Mouse (Mus musculus) MEL (cell line): ENCODE measurements around the gene Foxe3. TPM values are rescaled to one million over a fixed set of nuclear protein-coding genes. Genes with fewer than 3 reads are reported as not detected.

Source experiments
- DNase-seq: peaks from one replicate; pipeline ENCODE4 v3.0.0; 2011; ENCODE audit warnings: low read depth, low spot score
- H3K27ac ChIP-seq: 2 replicates; pipeline ENCODE4 v1.5.1; 2012; ENCODE audit warnings: low read depth, mild to moderate bottlenecking, control low read depth, low read length, moderate library complexity; ENCODE audit not compliant: control insufficient read depth
- H3K27me3 ChIP-seq, 2 experiments: fragments of 150-350 bp in 1 of 2; sonication (generic) in 1 of 2; 2 replicates each; pipeline ENCODE4 v1.6.1; 2012; ENCODE audit warnings: low read length in 2 of 2, mild to moderate bottlenecking in 2 of 2, improper control_type of control experiment in 1 of 2, moderate library complexity in 1 of 2; ENCODE audit not compliant: insufficient read depth in 2 of 2, control insufficient read depth in 1 of 2
- H3K36me3 ChIP-seq, 2 experiments: 2 replicates each; pipeline ENCODE4 v1.6.1; 2012 to 2014; ENCODE audit warnings: low read length in 2 of 2, improper control_type of control experiment in 1 of 2, inconsistent platforms in 1 of 2, mild to moderate bottlenecking in 1 of 2; ENCODE audit not compliant: insufficient read depth in 2 of 2, control insufficient read depth in 1 of 2
- H3K4me1 ChIP-seq, 2 experiments: fragments of 150-350 bp in 1 of 2; sonication (generic) in 1 of 2; 2 replicates each; pipeline ENCODE4 v1.6.1; 2012; ENCODE audit warnings: low read length in 2 of 2, improper control_type of control experiment in 1 of 2, mild to moderate bottlenecking in 1 of 2; ENCODE audit not compliant: insufficient read depth in 2 of 2, control insufficient read depth in 1 of 2
- H3K4me3 ChIP-seq, 2 experiments: fragments of 150-350 bp in 1 of 2; sonication (generic) in 1 of 2; 2 replicates each; pipeline ENCODE4 v1.5.1; 2012; ENCODE audit warnings: low read depth in 2 of 2, low read length in 2 of 2, mild to moderate bottlenecking in 2 of 2, moderate library complexity in 2 of 2, control low read depth in 1 of 2, improper control_type of control experiment in 1 of 2; ENCODE audit not compliant: control insufficient read depth in 1 of 2, insufficient read depth in 1 of 2
- H3K79me2 ChIP-seq: 2 replicates; pipeline ENCODE4 v1.6.1; 2012; ENCODE audit warnings: mild to moderate bottlenecking, low read length, moderate library complexity; ENCODE audit not compliant: control insufficient read depth, poor library complexity, insufficient read depth
- H3K9ac ChIP-seq: 2 replicates; pipeline ENCODE4 v1.6.1; 2012; ENCODE audit warnings: low read depth, mild to moderate bottlenecking, control low read depth, low read length, moderate library complexity; ENCODE audit not compliant: control insufficient read depth, poor library complexity, severe bottlenecking
- H3K9me3 ChIP-seq: fragments of 150-350 bp; sonication (generic); replicated peaks from 2 replicates; pipeline ENCODE4 v1.6.1; 2012; ENCODE audit warnings: mild to moderate bottlenecking, low read length, improper control_type of control experiment, moderate library complexity; ENCODE audit not compliant: insufficient read depth
- BHLHE40 ChIP-seq: IDR thresholded peaks from 2 replicates; pipeline ENCODE4 v1.6.1; 2012; ENCODE audit warnings: low read depth, mild to moderate bottlenecking, inconsistent platforms, low read length, improper control_type of control experiment, borderline replicate concordance
- CHD2 ChIP-seq: IDR thresholded peaks from 2 replicates; pipeline ENCODE4 v1.6.1; 2011; ENCODE audit warnings: low read length, improper control_type of control experiment
- E2F4 ChIP-seq: IDR thresholded peaks from 2 replicates; pipeline ENCODE4 v1.6.1; 2011; ENCODE audit warnings: low read depth, low read length, improper control_type of control experiment, borderline replicate concordance
- ELF1 ChIP-seq: IDR thresholded peaks from 2 replicates; pipeline ENCODE4 v1.6.1; 2014; ENCODE audit warnings: low read depth, mild to moderate bottlenecking, inconsistent platforms, low read length, improper control_type of control experiment, moderate library complexity
- EP300 ChIP-seq, 2 experiments: IDR thresholded peaks; 2 replicates each; pipeline ENCODE4 v1.6.1; 2011; ENCODE audit warnings: improper control_type of control experiment in 2 of 2, low read length in 2 of 2, low read depth in 1 of 2, mild to moderate bottlenecking in 1 of 2
- ETS1 ChIP-seq: IDR thresholded peaks from 2 replicates; pipeline ENCODE4 v1.6.1; 2012; ENCODE audit warnings: low read depth, mild to moderate bottlenecking, inconsistent platforms, low read length, improper control_type of control experiment, moderate library complexity
- GABPA ChIP-seq: IDR thresholded peaks from 2 replicates; pipeline ENCODE4 v1.6.1; 2012; ENCODE audit warnings: low read depth, mild to moderate bottlenecking, inconsistent platforms, low read length, improper control_type of control experiment, moderate library complexity
- GATA1 ChIP-seq: IDR thresholded peaks from 2 replicates; pipeline ENCODE4 v1.6.1; 2011; ENCODE audit warnings: low read depth, low read length, improper control_type of control experiment
- HCFC1 ChIP-seq: IDR thresholded peaks from 2 replicates; pipeline ENCODE4 v1.6.1; 2012; ENCODE audit warnings: low read depth, mild to moderate bottlenecking, inconsistent platforms, low read length, improper control_type of control experiment, moderate library complexity
- JUND ChIP-seq: IDR thresholded peaks from 2 replicates; pipeline ENCODE4 v1.6.1; 2011; ENCODE audit warnings: low read depth, mild to moderate bottlenecking, improper control_type of control experiment, low read length
- KAT2A ChIP-seq: conservative IDR thresholded peaks from 2 replicates; pipeline ENCODE4 v1.6.1; 2012; ENCODE audit warnings: low read depth, low read length, improper control_type of control experiment, inconsistent platforms
- MAFK ChIP-seq: IDR thresholded peaks from 2 replicates; pipeline ENCODE4 v1.6.1; 2011; ENCODE audit warnings: low read depth, mild to moderate bottlenecking, low read length, improper control_type of control experiment, borderline replicate concordance
- MAX ChIP-seq: IDR thresholded peaks from 2 replicates; pipeline ENCODE4 v1.6.1; 2011; ENCODE audit warnings: low read length, improper control_type of control experiment
- MEF2A ChIP-seq: IDR thresholded peaks from 2 replicates; pipeline ENCODE4 v1.6.1; 2014; ENCODE audit warnings: low read depth, mild to moderate bottlenecking, inconsistent platforms, low read length, improper control_type of control experiment; ENCODE audit not compliant: poor library complexity, insufficient replicate concordance, severe bottlenecking; ENCODE audit errors: extremely low read depth
- MXI1 ChIP-seq: IDR thresholded peaks from 2 replicates; pipeline ENCODE4 v1.6.1; 2011; ENCODE audit warnings: mild to moderate bottlenecking, low read depth, low read length, improper control_type of control experiment
- MYC ChIP-seq: IDR thresholded peaks from 2 replicates; pipeline ENCODE4 v1.6.1; 2011; ENCODE audit warnings: low read depth, mild to moderate bottlenecking, low read length, improper control_type of control experiment, moderate library complexity
- NELFE ChIP-seq: IDR thresholded peaks from 2 replicates; pipeline ENCODE4 v1.6.1; 2011; ENCODE audit warnings: low read depth, low read length, improper control_type of control experiment
- POLR2A ChIP-seq, 2 experiments: IDR thresholded peaks; 2 replicates each; pipeline ENCODE4 v1.6.1; 2011 to 2012; ENCODE audit warnings: low read length in 2 of 2, mild to moderate bottlenecking in 2 of 2, control low read depth in 1 of 2, improper control_type of control experiment in 1 of 2, low read depth in 1 of 2, moderate library complexity in 1 of 2; ENCODE audit not compliant: control insufficient read depth in 1 of 2, insufficient read depth in 1 of 2, poor library complexity in 1 of 2
- POLR2AphosphoS2 ChIP-seq: IDR thresholded peaks from 2 replicates; pipeline ENCODE4 v1.6.1; 2011; ENCODE audit warnings: low read length, improper control_type of control experiment
- SIN3A ChIP-seq: IDR thresholded peaks from 2 replicates; pipeline ENCODE4 v1.6.1; 2012; ENCODE audit warnings: low read length, improper control_type of control experiment, inconsistent platforms
- SMC3 ChIP-seq: IDR thresholded peaks from 2 replicates; pipeline ENCODE4 v1.6.1; 2011; ENCODE audit warnings: low read depth, low read length, improper control_type of control experiment
- TBP ChIP-seq: IDR thresholded peaks from 2 replicates; pipeline ENCODE4 v1.8.0; 2011; ENCODE audit warnings: low read depth, low read length, improper control_type of control experiment
- TCF12 ChIP-seq: IDR thresholded peaks from 2 replicates; pipeline ENCODE4 v1.6.1; 2014; ENCODE audit warnings: low read depth, mild to moderate bottlenecking, inconsistent platforms, low read length, improper control_type of control experiment, moderate library complexity
- UBTF ChIP-seq: IDR thresholded peaks from 2 replicates; pipeline ENCODE4 v1.6.1; 2012; ENCODE audit warnings: low read depth, mild to moderate bottlenecking, inconsistent platforms, low read length, improper control_type of control experiment, moderate library complexity, borderline replicate concordance; ENCODE audit not compliant: insufficient read depth
- USF1 ChIP-seq: IDR thresholded peaks from 2 replicates; pipeline ENCODE4 v1.6.1; 2014; ENCODE audit warnings: low read depth, mild to moderate bottlenecking, inconsistent platforms, low read length, improper control_type of control experiment, moderate library complexity
- ZC3H11A ChIP-seq: IDR thresholded peaks from 2 replicates; pipeline ENCODE4 v1.6.1; 2012; ENCODE audit warnings: low read depth, mild to moderate bottlenecking, inconsistent platforms, low read length, improper control_type of control experiment
- ZKSCAN1 ChIP-seq: IDR thresholded peaks from 2 replicates; pipeline ENCODE4 v1.6.1; 2012; ENCODE audit warnings: low read depth, mild to moderate bottlenecking, inconsistent platforms, low read length, improper control_type of control experiment, moderate library complexity
- ZMIZ1 ChIP-seq: IDR thresholded peaks from 2 replicates; pipeline ENCODE4 v1.6.1; 2012; ENCODE audit warnings: low read depth, mild to moderate bottlenecking, inconsistent platforms, low read length, improper control_type of control experiment, moderate library complexity
- ZNF384 ChIP-seq: IDR thresholded peaks from 2 replicates; pipeline ENCODE4 v1.6.1; 2012; ENCODE audit warnings: low read depth, mild to moderate bottlenecking, inconsistent platforms, low read length, improper control_type of control experiment
- polyA plus RNA-seq, 2 experiments: library from polyadenylated mRNA; stranded (reverse) in 1 of 2; unstranded in 1 of 2; fragments of >175 nt in 1 of 2; fragments of >200 nt in 1 of 2; gene quantifications; 2 replicates each; pipeline versions ENCODE4 v1.2.1 to v1.2.4; 2012; ENCODE audit warnings: low replicate concordance in 2 of 2, low read depth in 1 of 2; ENCODE audit not compliant: insufficient read length in 2 of 2, insufficient read depth in 1 of 2, missing spikeins in 1 of 2
- total RNA-seq: library from RNA; depleted of rRNA; stranded (reverse); fragments of 300-350 nt; gene quantifications from 2 replicates; pipeline ENCODE4 v1.2.3, GENCODE M21; 2012

Gene Foxe3
- total and polyA plus RNA-seq, 3 experiments = not detected

DNA sequence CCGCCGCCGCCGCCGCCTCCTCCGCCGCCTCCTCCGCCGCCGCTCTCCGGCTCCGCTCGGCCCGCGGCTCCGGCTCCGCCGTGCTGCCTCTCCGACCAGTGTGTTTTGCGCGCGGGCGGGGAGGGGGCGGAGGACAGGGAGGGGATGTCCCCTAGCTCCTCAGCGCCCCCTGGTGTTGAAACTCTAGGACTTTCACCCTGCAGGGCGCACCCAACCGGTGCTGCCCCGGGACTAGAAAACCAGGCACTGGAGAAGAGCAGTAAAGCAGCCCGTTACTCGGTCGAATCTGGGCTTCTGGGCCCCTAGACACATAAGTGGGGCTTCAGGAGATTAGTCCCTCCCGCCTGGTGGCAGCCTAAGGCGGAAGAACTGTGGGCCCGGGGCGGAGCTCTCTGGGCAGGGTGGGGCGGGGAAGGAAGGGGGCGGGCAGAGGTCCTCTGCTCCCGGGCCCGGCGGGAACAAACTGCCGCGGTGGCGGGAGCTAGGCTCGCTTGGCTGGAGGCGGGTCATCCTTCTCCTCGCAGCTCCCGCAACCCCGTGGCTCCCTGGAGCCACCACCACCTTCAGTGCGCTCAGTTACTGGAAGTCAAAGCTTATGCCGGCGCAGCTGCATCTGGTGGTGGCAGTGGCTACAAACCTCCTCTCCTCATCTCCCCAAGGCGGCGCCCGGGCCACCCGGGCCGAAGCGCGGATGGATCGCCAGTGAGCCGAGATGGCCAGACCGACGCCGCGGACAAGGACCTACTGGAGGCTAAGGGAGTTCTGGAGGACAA is 16.8 kb downstream of the Foxe3 start, which contains the start of gene Foxd2 (continued):
- TF ChIP-seq SIN3A (peak; percentile 64; the same call in 1 of the 2 replicates), UBTF (0 out of 2 replicates have a peak, but pooled peaks have one; percentile 65), NELFE (no peak), MYC (no peak), SMC3 (peak; percentile 50), ZKSCAN1 (no peak), ZNF384 (no peak), MXI1 (0 out of 2 replicates have a peak, but pooled peaks have one; percentile 53), GABPA (no peak), ETS1 (no peak), MAX (no peak), TCF12 (0 out of 2 replicates have a peak, but pooled peaks have one; percentile 3), ELF1 (0 out of 2 replicates have a peak, but pooled peaks have one; percentile 30), JUND (no peak), CHD2 (no peak)

DNA sequence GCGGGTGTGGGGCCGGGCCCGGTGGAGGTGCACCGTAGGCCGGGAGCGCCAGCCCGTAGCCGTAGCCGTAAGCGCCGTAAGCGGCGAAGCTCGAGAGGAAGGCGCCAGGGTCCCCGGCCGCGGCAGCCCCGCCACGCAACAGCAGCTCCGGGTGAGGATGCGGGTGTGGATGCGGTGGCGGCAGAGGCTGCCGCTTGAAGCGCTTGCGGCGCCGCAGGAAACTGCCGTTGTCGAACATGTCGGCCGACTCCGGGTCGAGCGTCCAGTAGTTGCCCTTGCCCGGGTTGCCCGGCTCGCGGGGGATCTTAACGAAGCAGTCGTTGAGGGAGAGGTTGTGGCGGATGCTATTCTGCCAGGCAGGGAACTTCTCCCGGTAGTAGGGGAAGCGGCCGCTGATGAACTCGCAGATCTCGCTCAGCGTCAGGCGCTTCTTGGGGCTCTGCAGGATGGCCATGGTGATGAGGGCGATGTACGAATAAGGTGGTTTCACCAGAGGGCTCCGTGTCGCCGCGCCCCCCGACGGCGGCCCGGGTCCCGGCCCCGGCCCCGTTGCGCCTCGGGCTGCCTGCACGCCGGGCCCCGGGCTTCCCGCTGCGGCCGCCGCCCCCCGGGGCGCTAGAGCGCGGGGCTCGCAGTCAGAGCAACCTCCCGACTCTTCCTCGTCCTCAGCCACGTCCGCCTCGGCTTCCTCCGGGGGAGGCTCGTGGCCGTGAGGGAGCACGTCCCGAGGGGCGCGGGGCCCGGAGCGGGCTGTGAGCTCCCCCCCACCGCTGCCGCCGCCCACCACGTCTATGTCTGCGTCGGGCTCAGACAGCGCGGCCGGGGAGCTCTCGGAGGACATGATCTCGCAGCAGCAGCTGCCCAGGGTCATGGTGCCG is 17.6 kb downstream of the Foxe3 start:
- TF ChIP-seq ETS1 (no peak), SIN3A (no peak; the same call in 1 of the 2 replicates), TCF12 (no peak), ZNF384 (no peak), TBP (no peak), USF1 (no peak), MAX (no peak), JUND (no peak), CHD2 (no peak), POLR2A (IDR thresholded peaks at IDR 0.05; ENCODE audit: control insufficient read depth in 1 of 2, insufficient read depth in 1 of 2, low read depth in 1 of 2, low read length in 2 of 2, poor library complexity in 1 of 2) (peak in 1 of 2 experiments; percentile 63; a peak in 1 of 4 replicates), E2F4 (no peak), GATA1 (no peak), ZC3H11A (no peak), HCFC1 (0 out of 2 replicates have a peak, but pooled peaks have one; percentile 8), KAT2A (no peak), SMC3 (no peak), POLR2AphosphoS2 (no peak), EP300 (IDR thresholded peaks at IDR 0.05; ENCODE audit: low read depth in 1 of 2, low read length in 2 of 2) (no peak), NELFE (no peak; the same call in 1 of the 2 replicates), BHLHE40 (no peak), ZMIZ1 (0 out of 2 replicates have a peak, but pooled peaks have one; percentile 20), MYC (no peak), GABPA (no peak), MAFK (no peak), MEF2A (no peak)
- H3K79me2 ChIP-seq = peaks cover 10% of the 10 kb centered on the region
- peak overlapping the region; percentile 61 to 90 for H3K4me3 ChIP-seq
- peak overlapping the region; percentile 89 for H3K9ac ChIP-seq
- DNase-seq = no peak
- peak overlapping the region; percentile 70 for H3K27ac ChIP-seq
- H3K4me1 ChIP-seq = no peaks in the 10 kb centered on the region; a peak in 1 of 4 replicates
- no peaks in the 10 kb centered on the region for H3K27me3 ChIP-seq
- peaks cover 0 to 3% of the 10 kb centered on the region in 2 experiments; a peak in 1 of 4 replicates for H3K36me3 ChIP-seq
- no peaks in the 10 kb centered on the region for H3K9me3 ChIP-seq
